Mouse (Mus musculus): ENCODE measurements around the gene Fut9.

Fut9 gene

DNA sequence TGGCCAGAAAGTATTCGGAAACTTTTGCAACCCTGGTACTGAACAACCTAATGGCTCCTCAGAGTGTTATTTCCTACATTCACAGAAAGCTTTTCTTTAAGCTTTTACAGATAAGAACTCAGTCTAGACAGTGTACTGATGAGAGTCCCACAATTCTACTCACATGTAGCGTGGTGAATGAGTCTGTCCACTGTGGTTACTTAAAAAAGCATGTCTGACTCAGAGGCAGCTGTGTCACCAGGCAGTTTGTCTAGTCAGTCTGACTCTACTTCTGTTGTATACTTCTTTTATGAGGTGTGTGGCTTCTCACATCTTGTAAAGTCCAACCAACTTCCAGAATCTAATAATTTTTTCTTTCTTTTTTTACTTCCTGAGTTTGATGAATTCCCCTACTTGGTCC is 154.5 kb downstream of the Fut9 start:
- DNase-seq (ENCODE audit: low spot score): no peak

DNA sequence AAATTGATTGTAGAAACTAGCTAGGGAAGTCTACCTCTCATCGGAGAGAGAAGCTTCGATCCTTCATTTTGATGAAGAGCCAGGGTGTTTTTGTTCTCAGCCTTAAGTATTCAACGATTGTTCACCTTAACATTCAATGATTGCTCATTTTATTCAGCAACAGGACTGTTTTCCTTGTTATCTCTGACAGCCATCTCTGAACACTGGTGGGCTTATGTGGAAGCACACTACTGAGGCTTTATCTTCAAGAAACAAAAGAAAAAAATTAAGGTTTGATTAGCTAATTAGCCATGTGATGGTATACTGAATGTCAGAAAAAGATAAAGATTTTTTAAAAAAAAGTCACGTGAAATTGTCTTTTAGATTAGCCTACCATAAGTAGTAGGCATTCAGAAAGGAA is 158.1 kb downstream of the Fut9 start:
- no peak for DNase-seq (ENCODE audit: low spot score)

DNA sequence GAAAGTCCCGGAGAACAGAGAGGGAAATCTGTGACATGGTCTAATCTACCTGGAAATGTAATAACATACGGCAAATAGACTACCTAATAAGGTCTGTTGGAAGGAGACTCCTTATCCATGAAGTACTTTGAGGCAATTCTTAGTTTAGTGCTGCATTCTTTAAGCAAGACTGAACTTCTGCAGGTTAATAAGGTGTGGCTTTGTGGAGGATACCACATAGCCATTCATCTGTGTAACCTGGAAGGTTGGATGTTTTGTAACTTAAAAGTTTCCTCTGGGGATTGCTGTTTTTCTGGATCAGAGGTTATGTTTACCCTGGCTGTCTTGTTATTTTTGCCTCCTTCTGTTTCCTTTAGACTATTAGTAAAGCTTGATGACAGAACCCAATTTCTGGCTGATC is 166.8 kb downstream of the Fut9 start:
- DNase-seq (ENCODE audit: low spot score): no peak

DNA sequence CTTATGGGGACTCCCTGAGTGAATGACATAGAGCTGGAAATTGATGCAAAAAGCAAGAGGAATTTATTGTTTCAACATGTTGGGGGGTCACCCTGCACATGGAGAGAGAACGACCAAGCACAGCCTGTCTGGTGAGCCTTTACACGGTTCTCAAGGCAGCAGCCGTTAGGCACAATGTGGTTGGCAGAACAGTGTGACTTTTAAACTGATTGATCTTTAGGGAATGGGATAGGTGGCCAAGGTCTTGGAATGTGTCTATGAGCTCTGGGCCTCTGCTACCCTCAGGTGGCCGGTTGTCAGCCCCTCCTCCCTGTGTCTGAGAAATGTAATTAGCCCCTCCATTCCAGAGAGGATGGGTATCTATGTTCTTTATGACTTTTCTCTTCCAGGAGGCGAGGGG is 171.9 kb downstream of the Fut9 start:
- DNase-seq (ENCODE audit: low spot score): no peak

DNA sequence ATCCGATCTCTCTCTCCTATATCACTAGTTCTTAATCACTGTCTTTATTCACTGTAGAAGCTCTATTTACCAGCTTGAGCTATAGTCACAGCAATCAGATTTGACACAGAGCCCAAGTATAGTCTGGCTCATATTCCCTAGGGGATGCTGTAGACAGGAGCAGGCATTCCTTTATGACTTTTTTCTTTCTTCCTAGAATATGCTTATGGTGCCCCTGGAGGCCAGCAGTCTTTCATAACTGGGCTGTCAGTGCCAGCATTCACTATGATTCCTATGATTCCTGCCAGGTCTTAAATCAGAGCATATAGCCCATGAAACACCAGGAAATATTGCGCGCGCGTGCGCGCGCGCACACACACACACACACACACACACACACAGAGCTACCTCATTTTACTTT is 172.6 kb downstream of the Fut9 start:
- no peak for DNase-seq (ENCODE audit: low spot score)

DNA sequence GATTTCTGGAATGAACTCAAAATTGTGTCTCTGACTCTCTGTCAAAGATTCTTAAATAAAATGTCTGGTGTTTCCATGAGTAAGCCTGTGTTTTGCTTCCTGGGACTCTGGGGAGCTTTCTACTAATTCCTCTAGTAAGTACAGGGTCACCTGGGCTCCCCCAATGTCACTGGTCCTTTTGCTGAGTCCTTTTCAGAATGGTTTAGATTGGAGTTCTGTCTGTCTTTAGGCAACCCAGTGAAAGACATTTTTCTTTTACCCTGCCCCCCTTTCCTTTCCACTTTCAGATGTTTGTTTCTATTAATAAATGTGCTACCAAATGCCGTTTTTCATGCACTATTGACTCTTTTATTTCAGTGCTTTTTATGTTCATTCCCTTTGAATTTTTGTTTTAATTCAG is 173.0 kb downstream of the Fut9 start:
- no peak for DNase-seq (ENCODE audit: low spot score)

DNA sequence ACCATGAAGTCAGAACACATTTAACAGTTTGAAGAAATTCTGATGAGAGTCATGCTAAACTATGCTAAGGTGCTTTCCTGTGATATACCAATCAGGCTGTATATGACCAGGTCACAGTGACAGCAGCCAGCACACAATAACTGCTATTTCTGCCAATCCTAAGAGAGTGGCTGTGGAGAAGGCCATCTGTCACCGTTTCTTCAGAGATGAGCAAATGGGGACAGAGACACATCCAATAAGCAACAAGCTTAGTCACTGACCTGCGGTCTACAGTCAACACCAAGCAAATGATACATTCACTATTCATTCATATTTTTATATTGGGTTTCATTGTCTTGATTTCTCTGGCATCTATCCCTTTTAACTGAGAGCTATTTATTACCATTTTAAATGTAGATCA is 176.9 kb downstream of the Fut9 start:
- DNase-seq (ENCODE audit: low spot score): no peak

DNA sequence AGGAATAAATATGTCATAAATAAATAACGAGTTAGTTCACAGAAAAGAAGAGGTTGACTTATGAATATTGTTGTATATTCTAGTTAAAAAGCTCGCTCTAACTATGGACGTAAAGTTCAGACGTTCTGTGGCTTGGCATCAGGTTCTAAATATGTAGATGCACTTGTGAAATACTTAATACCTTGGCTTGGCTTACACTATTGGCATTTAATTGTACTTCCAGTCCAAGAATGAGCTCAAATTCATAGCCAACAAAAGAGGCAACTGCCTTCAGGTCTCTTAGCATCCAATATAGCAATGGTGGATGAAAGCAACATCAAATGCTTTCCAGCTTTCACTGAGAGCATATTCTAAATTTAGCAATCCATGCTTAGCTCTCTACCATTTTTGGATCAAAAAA is 182.7 kb downstream of the Fut9 start:
- DNase-seq (ENCODE audit: low spot score): no peak

DNA sequence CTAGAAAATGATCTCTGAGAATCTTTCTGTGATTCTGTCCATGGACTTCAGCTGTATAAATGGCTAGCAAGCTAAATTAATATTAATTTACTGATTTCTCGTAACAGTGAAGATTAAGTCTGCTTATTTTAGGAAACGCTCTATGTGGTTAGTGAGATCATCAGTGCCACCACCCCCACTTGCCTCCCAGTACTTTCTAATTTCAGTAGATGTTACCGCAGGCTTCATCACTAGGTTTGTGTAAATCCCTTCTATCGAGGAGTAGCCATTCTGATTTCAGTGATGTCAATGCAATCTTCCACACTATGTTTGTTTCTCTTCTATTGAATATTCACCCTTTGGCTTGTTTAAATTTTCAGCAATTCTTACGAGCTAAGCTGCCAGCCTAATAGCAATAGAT is 186.6 kb downstream of the Fut9 start:
- DNase-seq (ENCODE audit: low spot score): no peak

DNA sequence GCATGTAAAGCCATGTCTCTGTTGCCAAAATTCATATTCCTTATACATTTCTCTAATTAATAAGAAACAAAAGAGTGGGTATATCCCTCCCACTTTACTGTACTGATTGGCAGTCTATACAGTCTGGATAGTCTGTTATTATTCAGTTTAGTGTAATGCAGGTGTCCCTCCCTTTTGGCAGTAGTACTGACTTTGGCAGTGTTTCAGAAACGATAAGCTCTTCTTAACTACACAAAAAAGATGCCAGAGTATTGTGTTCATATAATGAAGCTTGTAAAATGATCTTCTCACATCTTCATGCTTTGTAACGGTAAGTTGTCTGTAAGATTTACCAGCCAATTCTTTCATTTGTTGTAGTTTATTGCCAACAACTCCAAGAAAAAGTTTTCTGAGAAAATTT is 189.6 kb downstream of the Fut9 start:
- no peak for DNase-seq (ENCODE audit: low spot score)

DNA sequence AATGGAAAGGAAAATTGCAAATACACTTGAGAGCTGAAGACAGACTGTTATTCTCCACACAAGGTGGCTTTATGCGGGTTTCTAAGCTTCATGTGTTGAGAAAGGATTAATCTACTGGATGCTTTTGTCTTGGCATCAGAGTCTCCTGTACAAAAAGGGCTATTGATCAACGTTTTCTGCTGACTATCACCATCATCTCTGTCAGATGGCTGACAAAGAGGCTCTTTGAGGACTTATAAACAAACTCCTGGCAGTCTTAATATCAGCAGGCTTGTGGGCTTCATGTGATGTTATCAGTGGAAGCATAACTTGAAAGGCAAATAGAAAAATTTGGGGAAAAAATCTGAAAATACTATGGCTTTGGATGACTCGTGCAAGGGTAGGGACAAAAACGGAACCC is 206.8 kb downstream of the Fut9 start:
- no peak for DNase-seq (ENCODE audit: low spot score)
